Mouse (Mus musculus): Measurements from ENCODE around the gene Sesn3.

- TF ChIP-seq USF1 (IDR thresholded peaks at IDR 0.05; ENCODE audit: low read depth) (no peak), CTCF (IDR thresholded peaks at IDR 0.05; ENCODE audit: control insufficient read depth, insufficient read depth, insufficient read length) (no peak), CEBPB (IDR thresholded peaks at IDR 0.05; ENCODE audit: low read depth) (peak; percentile 4), MAX (IDR thresholded peaks at IDR 0.05) (no peak), MYOG (IDR thresholded peaks at IDR 0.05; ENCODE audit: control insufficient read depth, extremely low read depth, insufficient read length) (no peak), MYOD1 (IDR thresholded peaks at IDR 0.05; ENCODE audit: control insufficient read depth, insufficient read length, low read depth) (peak; percentile 36)
Measured at GRCm38 (mm10) chr9:14285036-14285435, 10.2 kb downstream of the Sesn3 start.

All from C2C12 (cell line).